Mouse (Mus musculus): ENCODE results near the gene Rgs6. TPM values are rescaled to one million over a fixed set of nuclear protein-coding genes. Genes with fewer than 3 reads are reported as not detected.

Gene Rgs6
- total and polyA plus RNA-seq, 3 experiments, result 7.3 to 12.6 (median 10.2) TPM

DNA sequence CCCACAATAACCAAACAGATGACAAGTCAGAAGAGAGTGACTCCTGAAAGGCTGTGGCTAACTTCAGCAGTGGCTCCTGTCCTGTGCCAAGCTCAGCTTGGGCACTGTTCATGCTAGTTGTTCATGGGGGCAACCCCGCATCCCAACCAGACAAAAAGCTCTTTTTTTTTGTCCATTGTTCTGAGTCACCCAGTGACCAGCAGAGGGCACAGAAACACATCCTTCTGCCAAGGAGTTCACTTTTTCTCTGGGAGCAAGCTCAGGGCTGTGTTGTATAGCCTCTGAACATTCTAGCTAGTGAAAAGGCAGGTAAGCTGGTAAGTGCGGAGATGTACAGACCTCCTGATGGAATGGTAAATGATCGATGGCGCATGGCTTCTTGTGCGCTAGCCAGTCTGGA is 524.2 kb downstream of the Rgs6 start:
- DNase-seq, result no peak
- Histone ChIP-seq H3K4me3 (no peak overlapping the region), H3K27ac (no peak overlapping the region), H3K9ac (ENCODE audit: low read depth, low read length) (no peak overlapping the region), H3K4me1 (ENCODE audit: control insufficient read depth, insufficient read depth, low read length) (0 out of 2 replicates have a peak, but pooled peaks cover 1% of the 10 kb centered on the region), H3K79me2 (replicated peaks; ENCODE audit: control insufficient read depth, insufficient read depth, low read length) (no peaks in the 10 kb centered on the region), H3K36me3 (ENCODE audit: control insufficient read depth, insufficient read depth, low read length) (no peaks in the 10 kb centered on the region), H3K27me3 (ENCODE audit: control insufficient read depth, insufficient read depth, low read length) (no peaks in the 10 kb centered on the region)
- 82% methylated on average over 5 of the region's 5 CpGs for WGBS
- intact Hi-C loops (cut with DNase I), result loop anchor here (5.0 kb wide), 1 partner anchor 255 kb away; no protein-coding TSS in a partner anchor
- peak; percentile 56 for TF ChIP-seq CTCF (IDR thresholded peaks at IDR 0.05)
- TF ChIP-seq POLR2A (IDR thresholded peaks at IDR 0.05; ENCODE audit: insufficient read depth, low read depth, low read length), result no peak

DNA sequence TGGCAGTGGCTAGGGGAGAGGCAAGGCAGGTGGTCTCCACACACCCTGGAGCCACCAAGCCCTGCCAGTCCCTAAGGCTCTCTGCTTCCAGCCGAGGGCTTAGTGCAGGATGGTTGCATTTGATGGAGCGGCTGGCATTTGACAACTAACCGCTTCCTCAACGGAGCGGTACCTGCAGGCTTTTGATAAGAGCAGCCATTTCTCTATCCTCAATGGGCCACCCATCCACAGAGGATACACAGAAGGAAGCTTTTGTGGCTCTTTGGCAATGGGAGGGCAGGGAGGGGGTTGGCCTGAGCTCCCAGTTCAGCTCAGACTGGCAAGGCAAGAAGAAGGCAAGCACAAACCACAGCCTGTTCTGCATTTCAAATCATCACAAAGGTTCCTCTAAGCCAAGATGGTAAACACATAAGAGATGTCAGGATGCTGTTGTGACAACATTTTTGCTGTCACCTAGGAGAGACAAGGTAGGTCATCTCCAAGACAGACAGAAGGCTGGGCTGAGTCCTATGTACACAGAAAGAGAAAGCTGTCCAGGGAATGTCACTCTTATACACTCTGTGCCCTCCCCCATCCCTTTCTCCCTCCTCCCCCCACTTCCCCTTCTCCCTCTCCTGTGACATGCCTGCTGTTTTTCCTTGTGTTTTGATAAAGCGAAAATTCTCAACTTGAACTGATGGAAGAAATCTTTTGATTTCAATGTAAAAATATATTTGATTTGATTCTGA is 525.0 kb downstream of the Rgs6 start:
- no peaks in the 10 kb centered on the region for H3K36me3 ChIP-seq (ENCODE audit: control insufficient read depth, insufficient read depth, low read length)
- H3K79me2 ChIP-seq (replicated peaks; ENCODE audit: control insufficient read depth, insufficient read depth, low read length), result no peaks in the 10 kb centered on the region
- H3K27ac ChIP-seq, result no peak overlapping the region
- intact Hi-C loops (cut with DNase I), result loop anchor here (5.0 kb wide), 1 partner anchor 254 kb away; no protein-coding TSS in a partner anchor
- DNase-seq, result no peak
- no peak for TF ChIP-seq CTCF (IDR thresholded peaks at IDR 0.05)
- TF ChIP-seq EP300 (IDR thresholded peaks at IDR 0.05; ENCODE audit: insufficient read depth, low read depth, low read length), result no peak
- TF ChIP-seq POLR2A (IDR thresholded peaks at IDR 0.05; ENCODE audit: insufficient read depth, low read depth, low read length), result no peak
- H3K4me1 ChIP-seq (ENCODE audit: control insufficient read depth, insufficient read depth, low read length), result 0 out of 2 replicates have a peak, but pooled peaks cover 1% of the 10 kb centered on the region
- no peak overlapping the region for H3K4me3 ChIP-seq
- H3K27me3 ChIP-seq (ENCODE audit: control insufficient read depth, insufficient read depth, low read length), result no peaks in the 10 kb centered on the region
- no peak overlapping the region for H3K9ac ChIP-seq (ENCODE audit: low read depth, low read length)
- WGBS, result 73% methylated on average over 6 of the region's 6 CpGs

DNA sequence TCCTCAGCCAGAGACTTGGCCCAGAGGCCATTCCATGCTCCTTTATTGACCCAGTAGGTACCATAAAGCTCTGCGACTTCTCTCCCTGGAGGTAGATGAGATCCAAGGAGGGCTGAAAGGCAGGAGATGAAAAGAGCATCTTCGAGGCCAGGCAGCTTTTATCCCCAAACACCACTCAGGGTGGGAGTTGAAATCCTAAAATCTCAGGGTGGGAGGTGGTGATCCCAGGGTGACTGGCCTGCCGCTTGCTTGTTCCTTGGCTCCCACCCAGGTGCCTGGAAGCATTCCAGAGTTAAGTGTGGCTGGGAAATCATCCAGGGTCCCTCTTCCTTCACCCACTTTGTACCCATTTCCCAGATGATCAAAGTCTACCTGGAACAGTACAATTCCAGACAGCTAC is 525.9 kb downstream of the Rgs6 start:
- no peaks in the 10 kb centered on the region for H3K36me3 ChIP-seq (ENCODE audit: control insufficient read depth, insufficient read depth, low read length)
- no peak for DNase-seq

DNA sequence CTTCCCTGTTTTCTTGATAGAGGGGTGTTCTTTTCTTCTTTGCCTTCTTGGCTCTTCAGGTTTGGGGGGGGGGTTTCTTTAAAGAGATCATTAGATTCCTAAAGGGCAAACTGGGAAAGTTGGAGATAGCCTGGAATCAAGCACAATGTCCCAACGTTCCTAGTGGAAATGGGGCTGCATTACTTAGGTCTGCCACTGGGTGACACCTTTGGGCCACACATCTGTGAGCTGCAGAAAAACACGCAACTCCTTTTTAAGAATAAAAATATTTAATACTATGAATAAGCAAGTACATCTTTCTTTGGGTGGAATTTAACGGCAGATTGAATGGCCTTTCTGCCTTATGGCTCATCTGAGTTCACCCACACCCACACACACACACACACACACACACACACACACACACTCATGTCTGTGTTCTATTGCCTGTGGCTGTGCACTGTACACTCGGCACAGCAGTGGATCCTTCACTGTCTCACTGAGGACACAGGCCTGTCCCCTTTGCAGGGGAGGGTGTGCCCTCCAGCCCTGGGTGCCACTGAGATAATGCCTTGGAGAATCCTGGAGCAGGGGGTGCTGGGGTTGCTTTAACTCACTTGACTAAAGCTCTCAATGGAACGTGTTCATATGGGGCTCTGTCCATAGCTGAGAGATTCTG is 526.4 kb downstream of the Rgs6 start:
- WGBS, result 36% methylated on average over 5 of the region's 5 CpGs
- Histone ChIP-seq H3K4me3 (no peak overlapping the region), H3K79me2 (replicated peaks; ENCODE audit: control insufficient read depth, insufficient read depth, low read length) (no peaks in the 10 kb centered on the region), H3K9ac (ENCODE audit: low read depth, low read length) (no peak overlapping the region), H3K4me1 (ENCODE audit: control insufficient read depth, insufficient read depth, low read length) (0 out of 2 replicates have a peak, but pooled peaks cover 1% of the 10 kb centered on the region), H3K27ac (no peak overlapping the region), H3K36me3 (ENCODE audit: control insufficient read depth, insufficient read depth, low read length) (no peaks in the 10 kb centered on the region), H3K27me3 (ENCODE audit: control insufficient read depth, insufficient read depth, low read length) (no peaks in the 10 kb centered on the region)
- peak; percentile 83; the same call in 1 of the 2 replicates for TF ChIP-seq EP300 (IDR thresholded peaks at IDR 0.05; ENCODE audit: insufficient read depth, low read depth, low read length)
- peak; percentile 79 for TF ChIP-seq CTCF (IDR thresholded peaks at IDR 0.05)
- TF ChIP-seq POLR2A (IDR thresholded peaks at IDR 0.05; ENCODE audit: insufficient read depth, low read depth, low read length), result no peak
- intact Hi-C loops (cut with DNase I), result loop anchor here (1.0 to 5.0 kb wide), 2 partner anchors 253 to 388 kb away; no protein-coding TSS in a partner anchor
- peak; percentile 51 to 79 for DNase-seq

More for the DNA sequence above, 525.9 kb downstream of the Rgs6 start:
- no peak overlapping the region for H3K4me3 ChIP-seq
- H3K4me1 ChIP-seq (ENCODE audit: control insufficient read depth, insufficient read depth, low read length), result 0 out of 2 replicates have a peak, but pooled peaks cover 1% of the 10 kb centered on the region
- no peaks in the 10 kb centered on the region for H3K27me3 ChIP-seq (ENCODE audit: control insufficient read depth, insufficient read depth, low read length)
- H3K27ac ChIP-seq, result no peak overlapping the region
- TF ChIP-seq EP300 (IDR thresholded peaks at IDR 0.05; ENCODE audit: insufficient read depth, low read depth, low read length) (no peak), CTCF (IDR thresholded peaks at IDR 0.05) (no peak), POLR2A (IDR thresholded peaks at IDR 0.05; ENCODE audit: insufficient read depth, low read depth, low read length) (no peak)
- H3K9ac ChIP-seq (ENCODE audit: low read depth, low read length), result no peak overlapping the region
- 47% methylated on average over 3 of the region's 3 CpGs for WGBS
- intact Hi-C loops (cut with DNase I), result loop anchor here (1.0 to 5.0 kb wide), 2 partner anchors 253 to 388 kb away; no protein-coding TSS in a partner anchor
- no peaks in the 10 kb centered on the region for H3K79me2 ChIP-seq (replicated peaks; ENCODE audit: control insufficient read depth, insufficient read depth, low read length)

DNA sequence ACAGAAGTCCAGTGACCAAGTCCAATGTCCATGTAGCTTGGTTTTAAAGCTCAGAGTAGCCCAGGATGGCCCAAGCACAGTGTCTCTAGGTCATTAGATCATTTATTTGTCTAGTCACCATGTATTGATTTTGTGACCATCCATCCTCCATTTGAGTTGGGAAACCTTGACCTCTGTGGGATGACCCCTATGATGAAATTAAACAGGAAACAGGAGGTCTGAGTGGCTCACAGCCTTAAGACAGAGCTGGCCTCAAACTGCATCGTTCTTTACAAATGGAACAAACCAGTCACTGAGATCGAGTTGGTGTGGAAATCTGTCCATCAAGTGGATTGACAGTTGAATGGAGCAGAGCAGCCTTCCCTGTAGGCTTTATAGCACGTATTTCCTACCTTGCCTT is 536.0 kb downstream of the Rgs6 start:
- Histone ChIP-seq H3K4me1 (ENCODE audit: control insufficient read depth, insufficient read depth, low read length) (no peaks in the 10 kb centered on the region), H3K27me3 (ENCODE audit: control insufficient read depth, insufficient read depth, low read length) (no peaks in the 10 kb centered on the region), H3K36me3 (ENCODE audit: control insufficient read depth, insufficient read depth, low read length) (no peaks in the 10 kb centered on the region), H3K9ac (ENCODE audit: low read depth, low read length) (no peak overlapping the region), H3K4me3 (no peak overlapping the region), H3K79me2 (replicated peaks; ENCODE audit: control insufficient read depth, insufficient read depth, low read length) (no peaks in the 10 kb centered on the region), H3K27ac (no peak overlapping the region)
- TF ChIP-seq EP300 (IDR thresholded peaks at IDR 0.05; ENCODE audit: insufficient read depth, low read depth, low read length) (no peak), POLR2A (IDR thresholded peaks at IDR 0.05; ENCODE audit: insufficient read depth, low read depth, low read length) (no peak)
- DNase-seq, result no peak
- 57% methylated on average over 3 of the region's 3 CpGs for WGBS
- intact Hi-C loops (cut with DNase I), result no loop called here

DNA sequence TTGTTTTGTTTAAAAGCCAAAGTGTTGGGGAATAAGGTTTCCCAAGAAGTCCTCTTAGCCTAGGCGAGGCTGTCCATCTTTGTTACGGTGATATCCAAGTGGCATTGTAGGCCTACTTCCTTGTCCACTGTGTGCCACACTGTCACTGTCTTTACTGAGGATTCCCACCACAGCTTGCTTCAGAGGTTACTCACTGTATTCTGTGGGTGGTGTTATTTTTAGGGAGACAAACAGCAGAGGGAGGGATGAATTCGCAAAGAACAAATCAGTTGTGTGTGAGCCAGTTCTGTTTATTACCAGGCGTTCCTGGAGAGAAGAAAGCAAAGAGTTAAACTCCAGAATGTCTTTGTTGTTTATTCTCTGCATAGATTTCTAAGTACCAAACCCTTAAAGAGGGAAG is 537.2 kb downstream of the Rgs6 start:
- no peak overlapping the region for H3K27ac ChIP-seq
- no peaks in the 10 kb centered on the region for H3K36me3 ChIP-seq (ENCODE audit: control insufficient read depth, insufficient read depth, low read length)
- H3K27me3 ChIP-seq (ENCODE audit: control insufficient read depth, insufficient read depth, low read length), result no peaks in the 10 kb centered on the region
- no peak overlapping the region for H3K4me3 ChIP-seq
- TF ChIP-seq CTCF (IDR thresholded peaks at IDR 0.05) (no peak), POLR2A (IDR thresholded peaks at IDR 0.05; ENCODE audit: insufficient read depth, low read depth, low read length) (no peak), EP300 (IDR thresholded peaks at IDR 0.05; ENCODE audit: insufficient read depth, low read depth, low read length) (no peak)
- 85% methylated on average over 4 of the region's 4 CpGs for WGBS
- intact Hi-C loops (cut with DNase I), result no loop called here
- no peak overlapping the region for H3K9ac ChIP-seq (ENCODE audit: low read depth, low read length)
- no peaks in the 10 kb centered on the region for H3K4me1 ChIP-seq (ENCODE audit: control insufficient read depth, insufficient read depth, low read length)
- DNase-seq, result no peak
- no peaks in the 10 kb centered on the region for H3K79me2 ChIP-seq (replicated peaks; ENCODE audit: control insufficient read depth, insufficient read depth, low read length)

All from heart, adult 2 months (tissue).